Mouse (Mus musculus) heart, adult 18-20 months (tissue): ENCODE results near the gene Ankrd28. TPM values are rescaled to one million over a fixed set of nuclear protein-coding genes. Genes with fewer than 3 reads are reported as not detected.

Experiments
- total RNA-seq, 2 experiments: library from RNA; stranded (reverse); gene quantifications; 2 replicates each; pipeline ENCODE4 v1.2.3; 2021

Gene Ankrd28
- total RNA-seq, 2 experiments from 2014 or later = 26.1 to 32.4 TPM

Other genes with a start within 250 kb of the Ankrd28 start
- 10 to 100 TPM in 1 of 2 experiments, 1 to 10 TPM in 1; 7.7 to 12.5 TPM for gene Colq, start 239.3 kb downstream of the Ankrd28 start, total RNA-seq
- 1 to 10 TPM in 1 of 2 experiments, not detected in 1; 2.1 TPM for gene Gm49387, start 189.8 kb downstream of the Ankrd28 start, total RNA-seq
- 10 to 100 TPM in 1 of 2 experiments, 1 to 10 TPM in 1; 7.8 to 13.2 TPM for gene Btd, start 189.6 kb downstream of the Ankrd28 start, total RNA-seq
- 10 to 100 TPM; 10.9 to 11.5 TPM for gene Hacl1, start 189.4 kb downstream of the Ankrd28 start, total RNA-seq
- 10 to 100 TPM; 13.5 to 14.5 TPM for gene Galnt15, start 198.3 kb upstream of the Ankrd28 start, total RNA-seq